Mouse (Mus musculus): Measurements from ENCODE around the gene Olfr1414.
"Not testable (repeated sequence)": the region's sequence is repeated elsewhere in the genome, so short reads cannot be mapped to it uniquely, and the experiment has no call there.

The Olfr1414 gene

GRCm38 (mm10) chr1:92518561-92518960 is at the start of gene Olfr1414:
Olfr1414 (minus strand) TSS chr1:92518661.
- DNase-seq (ENCODE audit: low spot score) = no peak

GRCm38 (mm10) chr1:92545929-92546328 is 27.5 kb upstream of the Olfr1414 start:
- no peak for DNase-seq (ENCODE audit: low spot score)

- no peak for DNase-seq (ENCODE audit: low spot score)
Observed at GRCm38 (mm10) chr1:92539071-92539470, 20.6 kb upstream of the Olfr1414 start.

- no peak for DNase-seq (ENCODE audit: low spot score)
Observed at GRCm38 (mm10) chr1:92536972-92537371, 18.5 kb upstream of the Olfr1414 start.

- DNase-seq (ENCODE audit: low spot score) = no peak
Observed at GRCm38 (mm10) chr1:92523764-92524163, 5.3 kb upstream of the Olfr1414 start.

GRCm38 (mm10) chr1:92521376-92521775 is 2.9 kb upstream of the Olfr1414 start:
- DNase-seq (ENCODE audit: low spot score) = peak; percentile 71

- DNase-seq (ENCODE audit: low spot score) = no peak
Observed at GRCm38 (mm10) chr1:92519046-92519445, 585 bp upstream of the Olfr1414 start.

- DNase-seq (ENCODE audit: low spot score) = no peak
Observed at GRCm38 (mm10) chr1:92515390-92515789, 3.1 kb downstream of the Olfr1414 start.

- not testable (repeated sequence) for DNase-seq (ENCODE audit: low spot score)
Observed at GRCm38 (mm10) chr1:92511646-92512045, 6.8 kb downstream of the Olfr1414 start.

- no peak for DNase-seq (ENCODE audit: low spot score)
Observed at GRCm38 (mm10) chr1:92496001-92496400, 22.5 kb downstream of the Olfr1414 start, which contains the start of gene Olfr1415. Olfr1415 (minus strand) TSS chr1:92496101.

- no peak for DNase-seq (ENCODE audit: low spot score)
Observed at GRCm38 (mm10) chr1:92485013-92485412, 33.4 kb downstream of the Olfr1414 start, which contains the start of gene Olfr1416. Olfr1416 (minus strand) TSS chr1:92485113.

- peak; percentile 34 for DNase-seq (ENCODE audit: low spot score)
Observed at GRCm38 (mm10) chr1:92474066-92474578, 44.3 kb downstream of the Olfr1414 start.

GRCm38 (mm10) chr1:92473165-92474041 is 45.1 kb downstream of the Olfr1414 start, which contains the start of gene Ndufa10:
Ndufa10 (minus strand) TSS chr1:92473860.
- peak; percentile 95 for DNase-seq (ENCODE audit: low spot score)

- no peak for DNase-seq (ENCODE audit: low spot score)
Observed at GRCm38 (mm10) chr1:92468891-92469290, 49.6 kb downstream of the Olfr1414 start.

GRCm38 (mm10) chr1:92458416-92458815 is 60.0 kb downstream of the Olfr1414 start:
- DNase-seq (ENCODE audit: low spot score) = no peak

GRCm38 (mm10) chr1:92457758-92458157 is 60.7 kb downstream of the Olfr1414 start:
- no peak for DNase-seq (ENCODE audit: low spot score)
